Mouse (Mus musculus) forebrain, embryonic 11.5 days (tissue): Measurements from ENCODE around the gene Zdhhc18. TPM values are rescaled to one million over a fixed set of nuclear protein-coding genes. Genes with fewer than 3 reads are reported as not detected.
A peak's percentile ranks its signal among the peaks of the same experiment; 100 is the strongest.

ENCODE experiments used
- ATAC-seq: fragments of 200-750 bp; cut with Nextera tagmentation; replicated peaks from 2 replicates; pipeline ENCODE4 v1.8.0; 2017; ENCODE audit warnings: moderate TSS enrichment; ENCODE audit not compliant: low FRiP score
- DNase-seq: peaks from one replicate; pipeline ENCODE4 v3.0.0-alpha.2; 2017; ENCODE audit warnings: low spot score
- H3K27ac ChIP-seq: fragments of 300-500 bp; sonication (generic); 2 replicates; pipeline ENCODE4 v1.5.1; 2014; ENCODE audit warnings: low read depth, low read length
- H3K27me3 ChIP-seq: fragments of 300-500 bp; sonication (generic); 2 replicates; pipeline ENCODE4 v1.6.1; 2014; ENCODE audit warnings: mild to moderate bottlenecking, low read length, mixed read lengths; ENCODE audit not compliant: control insufficient read depth, insufficient read depth
- H3K36me3 ChIP-seq: fragments of 300-500 bp; sonication (generic); 2 replicates; pipeline ENCODE4 v1.6.1; 2014; ENCODE audit warnings: mild to moderate bottlenecking, low read length, moderate library complexity, mixed read lengths; ENCODE audit not compliant: control insufficient read depth, insufficient read depth
- H3K4me1 ChIP-seq: fragments of 300-500 bp; sonication (generic); replicated peaks from 2 replicates; pipeline ENCODE4 v1.6.1; 2014; ENCODE audit warnings: low read length, mixed read lengths; ENCODE audit not compliant: control insufficient read depth, insufficient read depth
- H3K4me2 ChIP-seq: fragments of 300-500 bp; sonication (generic); 2 replicates; pipeline ENCODE4 v1.6.1; 2014; ENCODE audit warnings: low read depth, mild to moderate bottlenecking, low read length, moderate library complexity, mixed read lengths; ENCODE audit not compliant: severe bottlenecking
- H3K4me3 ChIP-seq: fragments of 300-500 bp; sonication (generic); 2 replicates; pipeline ENCODE4 v1.5.1; 2014; ENCODE audit warnings: low read depth, low read length
- H3K9ac ChIP-seq: fragments of 300-500 bp; sonication (generic); 2 replicates; pipeline ENCODE4 v1.6.1; 2014; ENCODE audit warnings: low read length
- H3K9me3 ChIP-seq: fragments of 300-500 bp; sonication (generic); 2 replicates; pipeline ENCODE4 v1.6.1; 2016; ENCODE audit warnings: low read length, mixed read lengths; ENCODE audit not compliant: control insufficient read depth
- WGBS: fragments of 180-500 bp; shearing (Covaris S2); extraction: QIAGEN DNeasy Blood & Tissue Kit; methylation state at CpG from one replicate; pipeline ENCODE4 v1.1.7; 2014; 5-methylcytosine and 5-hydroxymethylcytosine counted together
- polyA plus RNA-seq: library from polyadenylated mRNA; unstranded; fragments of >200 nt; fragmentation: Nextera tagmentation; extraction: Ambion mirVana; gene quantifications from 2 replicates; pipeline ENCODE4 v1.2.1, GENCODE M21; 2014

Zdhhc18 gene
- polyA plus RNA-seq, 1 experiment from 2014 or later: 4.8 TPM

DNA sequence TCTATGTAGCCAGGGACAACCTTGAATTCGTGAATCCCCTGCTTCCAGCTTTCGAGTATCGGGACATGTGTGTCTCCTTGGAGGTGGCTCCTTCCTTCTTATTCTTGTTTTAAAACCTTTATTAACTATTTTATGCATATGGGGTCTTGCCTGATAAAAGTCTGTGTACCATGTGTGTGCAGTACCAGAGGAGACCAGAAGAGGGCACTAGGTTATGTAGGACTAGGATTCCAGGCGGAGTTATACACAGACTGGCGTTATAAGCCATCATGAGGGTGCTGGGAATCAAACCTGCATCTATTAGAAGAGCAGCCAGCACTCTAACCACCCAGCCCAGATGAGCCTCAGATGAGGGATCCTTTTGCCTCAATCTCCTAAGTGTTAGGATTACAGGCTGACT lies 38.1 kb downstream of the Zdhhc18 start:
- H3K27ac ChIP-seq: no peak overlapping the region
- no peak for ATAC-seq
- H3K4me3 ChIP-seq: no peak overlapping the region
- no peaks in the 10 kb centered on the region for H3K4me1 ChIP-seq
- H3K27me3 ChIP-seq: no peaks in the 10 kb centered on the region
- H3K36me3 ChIP-seq: peaks cover 14% of the 10 kb centered on the region; the same call in 1 of the 2 replicates
- no peak overlapping the region for H3K4me2 ChIP-seq
- H3K9ac ChIP-seq: no peak overlapping the region
- no peaks in the 10 kb centered on the region; the same call in 1 of the 2 replicates for H3K9me3 ChIP-seq
- DNase-seq: no peak
- 96% methylated on average over 5 of the region's 5 CpGs for WGBS

- Histone ChIP-seq H3K4me3 (no peak overlapping the region), H3K9me3 (no peaks in the 10 kb centered on the region; the same call in 1 of the 2 replicates), H3K9ac (no peak overlapping the region), H3K4me2 (no peak overlapping the region), H3K27ac (no peak overlapping the region), H3K36me3 (peaks cover 14% of the 10 kb centered on the region; the same call in 1 of the 2 replicates), H3K4me1 (no peaks in the 10 kb centered on the region), H3K27me3 (no peaks in the 10 kb centered on the region)
- DNase-seq (peak; percentile 90), ATAC-seq (no peak; the same call in 1 of the 2 replicates)
- 16% methylated on average over 6 of the region's 6 CpGs for WGBS
Observed at GRCm38 (mm10) chr4:133609719-133610118, 40.2 kb downstream of the Zdhhc18 start.

DNA sequence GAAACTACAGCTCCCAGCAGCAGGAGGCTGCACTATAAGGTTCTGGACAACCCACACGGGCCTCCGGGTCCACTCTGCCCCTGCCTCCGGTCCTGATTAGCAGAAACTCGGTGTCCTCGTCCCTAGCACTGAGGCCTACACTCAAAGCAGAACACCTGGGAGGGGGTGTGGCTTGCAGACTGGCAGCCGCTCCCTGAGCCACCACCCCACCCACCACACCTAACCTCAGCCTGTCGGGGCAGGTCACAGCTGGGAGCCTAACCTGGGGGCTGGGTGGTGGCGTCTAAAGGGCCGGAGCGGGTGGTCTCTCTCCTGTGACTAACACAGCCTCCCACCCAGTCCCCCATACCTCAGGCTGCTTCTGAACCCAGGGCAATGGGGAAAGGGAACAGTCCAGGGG lies 42.7 kb downstream of the Zdhhc18 start:
- no peak overlapping the region for H3K9ac ChIP-seq
- H3K4me2 ChIP-seq: no peak overlapping the region
- H3K36me3 ChIP-seq: peaks cover 5% of the 10 kb centered on the region; the same call in 1 of the 2 replicates
- no peaks in the 10 kb centered on the region; the same call in 1 of the 2 replicates for H3K9me3 ChIP-seq
- H3K4me1 ChIP-seq: no peaks in the 10 kb centered on the region
- no peak overlapping the region for H3K27ac ChIP-seq
- H3K27me3 ChIP-seq: peaks cover 2% of the 10 kb centered on the region
- 80% methylated on average over 10 of the region's 10 CpGs for WGBS
- no peak overlapping the region for H3K4me3 ChIP-seq
- ATAC-seq (no peak), DNase-seq (no peak)

- 0 out of 2 replicates have a peak, but pooled peaks cover 2% of the 10 kb centered on the region for H3K4me1 ChIP-seq
- H3K4me2 ChIP-seq: no peak overlapping the region
- no peaks in the 10 kb centered on the region for H3K9me3 ChIP-seq
- DNase-seq (no peak), ATAC-seq (no peak)
- no peak overlapping the region for H3K27ac ChIP-seq
- no peak overlapping the region for H3K9ac ChIP-seq
- peaks cover 14% of the 10 kb centered on the region for H3K27me3 ChIP-seq
- H3K4me3 ChIP-seq: no peak overlapping the region
- no peaks in the 10 kb centered on the region for H3K36me3 ChIP-seq
- WGBS: 54% methylated on average over 9 of the region's 9 CpGs
Observed at GRCm38 (mm10) chr4:133605330-133605729, 44.6 kb downstream of the Zdhhc18 start.

DNA sequence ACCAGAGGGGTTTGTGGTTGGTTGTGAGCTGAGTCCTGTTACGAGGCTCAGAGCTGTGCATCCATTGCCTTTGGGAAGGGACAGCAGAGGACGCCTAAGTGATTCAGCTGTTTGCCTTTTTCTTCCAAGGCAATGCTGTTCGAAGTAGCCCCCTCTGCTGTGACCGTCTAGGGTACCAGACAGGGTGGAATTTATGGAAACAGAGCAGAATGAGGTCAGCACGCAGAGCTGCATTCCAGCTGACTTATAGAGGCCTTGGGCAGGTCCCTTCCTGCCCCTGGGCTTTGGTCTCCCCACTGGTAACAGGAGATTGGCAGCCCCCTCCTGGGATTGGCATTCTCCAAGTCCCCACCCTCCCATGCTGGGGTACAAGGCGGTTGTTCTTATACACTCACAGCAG lies 45.1 kb downstream of the Zdhhc18 start:
- Histone ChIP-seq H3K9ac (no peak overlapping the region), H3K27ac (no peak overlapping the region), H3K4me2 (no peak overlapping the region), H3K4me3 (no peak overlapping the region), H3K9me3 (no peaks in the 10 kb centered on the region), H3K27me3 (peaks cover 18% of the 10 kb centered on the region), H3K4me1 (peaks cover 6% of the 10 kb centered on the region; the same call in 1 of the 2 replicates), H3K36me3 (no peaks in the 10 kb centered on the region)
- 60% methylated on average over 6 of the region's 6 CpGs for WGBS
- DNase-seq (no peak), ATAC-seq (no peak)

DNA sequence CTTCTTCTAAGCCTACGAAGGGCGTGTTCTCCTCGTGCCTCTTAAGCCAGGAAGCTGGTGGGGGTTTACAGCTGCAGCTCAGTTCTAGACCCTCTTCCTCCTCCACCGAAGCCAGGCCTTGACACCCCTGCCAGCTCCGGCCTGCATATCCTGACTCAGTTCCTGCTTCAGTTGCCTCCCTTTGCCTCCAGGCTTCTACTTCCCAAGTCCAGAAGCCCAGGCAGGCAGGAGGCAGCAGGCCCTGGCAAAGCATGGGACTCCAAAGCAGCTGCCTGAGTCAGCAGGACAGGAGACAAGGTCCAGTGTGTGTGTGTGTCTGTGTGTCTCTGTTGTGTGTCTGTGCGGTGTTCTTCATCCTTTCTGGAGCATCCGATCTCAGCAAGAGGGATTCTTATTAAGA lies 45.8 kb downstream of the Zdhhc18 start:
- no peak overlapping the region for H3K9ac ChIP-seq
- 94% methylated on average over 7 of the region's 7 CpGs for WGBS
- no peak overlapping the region for H3K4me3 ChIP-seq
- ATAC-seq (no peak), DNase-seq (no peak)
- H3K27me3 ChIP-seq: peaks cover 25% of the 10 kb centered on the region
- H3K4me1 ChIP-seq: peaks cover 9% of the 10 kb centered on the region; the same call in 1 of the 2 replicates
- no peak overlapping the region for H3K4me2 ChIP-seq
- no peak overlapping the region for H3K27ac ChIP-seq
- no peaks in the 10 kb centered on the region for H3K9me3 ChIP-seq
- no peaks in the 10 kb centered on the region for H3K36me3 ChIP-seq

- Histone ChIP-seq H3K9ac (no peak overlapping the region), H3K4me1 (peaks cover 10% of the 10 kb centered on the region; the same call in 1 of the 2 replicates), H3K4me3 (no peak overlapping the region), H3K27ac (no peak overlapping the region), H3K4me2 (no peak overlapping the region), H3K36me3 (no peaks in the 10 kb centered on the region), H3K9me3 (no peaks in the 10 kb centered on the region), H3K27me3 (peaks cover 36% of the 10 kb centered on the region)
- DNase-seq (no peak), ATAC-seq (no peak)
- 86% methylated on average over 5 of the region's 5 CpGs for WGBS
Observed at GRCm38 (mm10) chr4:133603056-133603455, 46.9 kb downstream of the Zdhhc18 start.

DNA sequence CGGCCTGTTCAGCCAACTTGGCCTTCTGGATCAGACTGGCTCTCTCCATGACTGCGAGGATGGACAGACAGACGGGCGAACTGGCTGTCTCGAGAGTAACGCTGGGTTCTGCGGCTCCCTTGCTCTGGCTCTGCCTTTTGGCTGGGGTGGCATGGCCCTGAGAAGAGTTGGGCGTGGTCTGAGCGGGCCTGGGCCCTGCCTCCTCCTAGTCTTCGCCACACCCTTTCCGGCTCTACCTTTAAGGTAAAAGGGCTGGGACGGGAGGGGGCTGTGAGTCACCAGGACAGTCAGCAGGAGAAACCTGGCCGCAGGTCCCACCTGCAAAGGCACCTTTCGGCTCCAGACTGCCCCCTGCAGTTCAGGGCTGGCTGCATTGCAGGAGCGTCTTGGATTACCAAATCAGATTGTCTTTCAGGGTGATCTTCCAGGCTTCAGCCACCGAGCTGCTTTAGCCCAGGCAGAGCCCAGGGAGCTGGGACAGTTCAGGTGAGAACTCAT lies 48.2 kb downstream of the Zdhhc18 start, which contains the start of gene Sfn:
TSS of gene Sfn (minus strand) at position 448 of the 498 bp plus-strand sequence.
- no peak within 1 kb of the TSS for H3K27ac ChIP-seq
- 2% methylated on average over 16 of the region's 16 CpGs for WGBS
- peaks cover 10% of the 10 kb centered on the region; the same call in 1 of the 2 replicates for H3K4me1 ChIP-seq
- no peaks in the 10 kb centered on the region for H3K36me3 ChIP-seq
- H3K4me3 ChIP-seq: no peak within 1 kb of the TSS
- DNase-seq (no peak), ATAC-seq (no peak)
- H3K27me3 ChIP-seq: peaks cover 38% of the 10 kb centered on the region
- H3K4me2 ChIP-seq: no peak within 1 kb of the TSS
- H3K9ac ChIP-seq: no peak within 1 kb of the TSS
- no peaks in the 10 kb centered on the region for H3K9me3 ChIP-seq

GRCm38 (mm10) chr4:133600306-133600705 lies 49.6 kb downstream of the Zdhhc18 start:
- Histone ChIP-seq H3K9ac (no peak overlapping the region; the same call in 1 of the 2 replicates), H3K9me3 (no peaks in the 10 kb centered on the region), H3K27ac (no peak overlapping the region), H3K4me3 (peak overlapping the region; percentile 45), H3K4me1 (peaks cover 10% of the 10 kb centered on the region; the same call in 1 of the 2 replicates), H3K36me3 (no peaks in the 10 kb centered on the region), H3K4me2 (peak overlapping the region; percentile 81), H3K27me3 (peaks cover 38% of the 10 kb centered on the region)
- 16% methylated on average over 9 of the region's 9 CpGs for WGBS
- ATAC-seq (no peak), DNase-seq (no peak)
